Comparison of ENCODE assay signal across 7 mouse cellular contexts in the genomic region with DNA sequence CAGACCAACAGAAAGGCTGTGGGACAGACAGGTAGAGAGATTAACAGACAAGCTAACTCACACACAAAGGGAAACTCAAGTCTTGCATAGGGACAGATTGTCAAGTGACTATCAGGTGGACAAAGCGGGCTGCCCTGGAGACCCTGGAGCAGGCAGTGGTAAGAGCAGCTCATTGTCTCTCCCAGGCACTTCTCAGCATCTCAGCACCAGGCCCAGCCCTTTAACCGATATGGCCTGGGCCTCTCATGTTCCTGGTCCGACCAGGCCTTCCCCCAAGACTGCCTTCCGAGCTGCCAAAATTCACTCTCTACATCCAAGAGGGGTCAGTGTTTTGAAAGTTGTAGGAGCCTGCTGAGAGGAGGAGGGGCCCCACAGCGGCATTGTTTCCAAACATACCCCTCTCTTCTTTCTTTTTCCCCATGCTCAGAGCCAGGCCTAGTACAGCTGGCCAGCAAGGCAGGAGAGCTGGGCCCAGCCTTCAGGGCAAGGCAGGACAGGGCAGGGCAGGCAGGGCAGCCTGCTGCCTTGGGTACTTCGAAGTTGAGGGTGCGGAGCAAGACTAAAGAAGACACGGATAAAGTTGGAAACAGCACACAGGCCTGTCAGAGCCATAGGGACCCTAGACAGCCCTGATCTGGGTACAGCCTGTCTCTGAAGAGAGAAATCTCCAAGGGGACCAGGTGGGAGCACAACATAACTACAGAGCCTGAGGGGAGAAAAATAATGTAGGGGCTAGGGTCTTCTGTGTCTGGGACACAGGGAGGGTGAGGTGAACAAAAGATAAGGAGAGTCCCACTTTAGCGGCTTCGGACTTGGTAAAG. TPM values are rescaled to one million over a fixed set of nuclear protein-coding genes. Genes with fewer than 3 reads are reported as not detected.
DNase-seq lines count a peak whose midpoint lies in the region; ATAC-seq lines count a peak whose summit lies in the region.

No protein-coding gene starts in this region.

- WGBS in embryonic facial prominence, embryonic 13.5 days: 27% methylated on average over 10 of the region's 10 CpGs
- 17% methylated on average over 10 of the region's 10 CpGs for WGBS in hindbrain, embryonic 13.5 days
- 14% methylated on average over 10 of the region's 10 CpGs for WGBS in midbrain, embryonic 16.5 days

- H3K4me1 ChIP-seq in brown adipose tissue, adult 24 weeks (ENCODE audit: control insufficient read depth, insufficient read depth, insufficient read length, low read length): no peaks in the 10 kb centered on the region; the same call in 1 of the 2 replicates
- H3K4me1 ChIP-seq in embryonic facial prominence, embryonic 13.5 days: peaks cover 25% of the 10 kb centered on the region
- H3K4me1 ChIP-seq in hindbrain, embryonic 13.5 days (replicated peaks): peaks cover 36% of the 10 kb centered on the region
- peaks cover 4% of the 10 kb centered on the region for H3K4me1 ChIP-seq in midbrain, embryonic 16.5 days (ENCODE audit: control insufficient read depth, insufficient read depth, low read length)

- H3K9me3 ChIP-seq in embryonic facial prominence, embryonic 13.5 days: no peaks in the 10 kb centered on the region
- no peaks in the 10 kb centered on the region for H3K9me3 ChIP-seq in hindbrain, embryonic 13.5 days
- no peaks in the 10 kb centered on the region for H3K9me3 ChIP-seq in midbrain, embryonic 16.5 days (replicated peaks; ENCODE audit: control insufficient read depth, low read length, poor library complexity, severe bottlenecking)

- H3K9ac ChIP-seq in embryonic facial prominence, embryonic 13.5 days: no peak overlapping the region
- peak overlapping the region; percentile 76 for H3K9ac ChIP-seq in hindbrain, embryonic 13.5 days
- H3K9ac ChIP-seq in midbrain, embryonic 16.5 days (ENCODE audit: low read depth, low read length): no peak overlapping the region

- DNase-seq in right cerebral cortex, postnatal 25 days: no peak
- DNase-seq in thymus, postnatal 4 days: no peak
- no peak for DNase-seq in thymus, postnatal 36 days

- peak overlapping the region; percentile 100 for H3K4me2 ChIP-seq in embryonic facial prominence, embryonic 13.5 days
- peak overlapping the region; percentile 100 for H3K4me2 ChIP-seq in hindbrain, embryonic 13.5 days
- H3K4me2 ChIP-seq in midbrain, embryonic 16.5 days (ENCODE audit: low read length): peak overlapping the region; percentile 99

- ATAC-seq in embryonic facial prominence, embryonic 13.5 days (ENCODE audit: insufficient number of reproducible peaks, insufficient read depth, low FRiP score, low TSS enrichment, low read depth): no peak
- ATAC-seq in hindbrain, embryonic 13.5 days (ENCODE audit: low FRiP score): no peak
- no peak for ATAC-seq in midbrain, embryonic 16.5 days

- H3K27me3 ChIP-seq in embryonic facial prominence, embryonic 13.5 days: peaks cover 86% of the 10 kb centered on the region
- H3K27me3 ChIP-seq in hindbrain, embryonic 13.5 days: peaks cover 68% of the 10 kb centered on the region
- peaks cover 31% of the 10 kb centered on the region for H3K27me3 ChIP-seq in midbrain, embryonic 16.5 days (ENCODE audit: control insufficient read depth, insufficient read depth, low read depth, low read length)

- H3K27ac ChIP-seq in brown adipose tissue, adult 24 weeks (replicated peaks; ENCODE audit: low read depth, low read length): peak overlapping the region; percentile 41
- no peak overlapping the region for H3K27ac ChIP-seq in embryonic facial prominence, embryonic 13.5 days
- no peak overlapping the region for H3K27ac ChIP-seq in hindbrain, embryonic 13.5 days
- H3K27ac ChIP-seq in midbrain, embryonic 16.5 days (ENCODE audit: low read length): no peak overlapping the region

- peak overlapping the region; percentile 59 for H3K4me3 ChIP-seq in brown adipose tissue, adult 24 weeks (ENCODE audit: insufficient read depth, low read depth, low read length)
- peak overlapping the region; percentile 66 for H3K4me3 ChIP-seq in embryonic facial prominence, embryonic 13.5 days
- peak overlapping the region; percentile 66 for H3K4me3 ChIP-seq in hindbrain, embryonic 13.5 days
- H3K4me3 ChIP-seq in midbrain, embryonic 16.5 days (ENCODE audit: low read depth, low read length): peak overlapping the region; percentile 61; the same call in 1 of the 2 replicates

- H3K36me3 ChIP-seq in embryonic facial prominence, embryonic 13.5 days: no peaks in the 10 kb centered on the region
- H3K36me3 ChIP-seq in hindbrain, embryonic 13.5 days: no peaks in the 10 kb centered on the region
- H3K36me3 ChIP-seq in midbrain, embryonic 16.5 days (ENCODE audit: control insufficient read depth, insufficient read depth, low read length): no peaks in the 10 kb centered on the region

RNA-seq across cellular contexts. Expression of gene Kcnq4, which starts 2.5 kb away (rescaled TPM):
- 0.59 and 0.88 TPM in 2 replicates for polyA plus RNA-seq in brown adipose tissue, adult 24 weeks (2012; ENCODE audit: insufficient read depth, insufficient read length, missing spikeins)
- polyA plus RNA-seq in embryonic facial prominence, embryonic 13.5 days (2015; fragmentation: Nextera tagmentation; extraction: Ambion mirVana): 7.2 and 7.8 TPM in 2 replicates
- polyA plus RNA-seq in hindbrain, embryonic 13.5 days (2015; fragmentation: Nextera tagmentation; extraction: Ambion mirVana): 4.8 and 5.8 TPM in 2 replicates
- 5.3 and 5.8 TPM in 2 replicates for polyA plus RNA-seq in midbrain, embryonic 16.5 days (2015; fragmentation: Nextera tagmentation; extraction: Ambion mirVana)
